Mouse (Mus musculus): ENCODE data around the gene Fan1. TPM values are rescaled to one million over a fixed set of nuclear protein-coding genes. Genes with fewer than 3 reads are reported as not detected.

The Fan1 gene
- polyA plus RNA-seq, 1 experiment, result 5.7 TPM

- no peaks in the 10 kb centered on the region for H3K4me1 ChIP-seq (ENCODE audit: control insufficient read depth, insufficient read depth, low read length)
- TF ChIP-seq POLR2A (IDR thresholded peaks at IDR 0.05; ENCODE audit: low read depth, low read length), result no peak
- no peak for TF ChIP-seq CTCF (IDR thresholded peaks at IDR 0.05; ENCODE audit: borderline replicate concordance, insufficient read depth, low read length)
- no peak overlapping the region for H3K27ac ChIP-seq (ENCODE audit: insufficient read depth, low read length)
- H3K4me3 ChIP-seq (ENCODE audit: insufficient read depth, low read length), result no peak overlapping the region
Observed at GRCm38 (mm10) chr7:64349147-64349861, 24.6 kb downstream of the Fan1 start.

- Histone ChIP-seq H3K27ac (ENCODE audit: insufficient read depth, low read length) (no peak overlapping the region), H3K4me3 (ENCODE audit: insufficient read depth, low read length) (no peak overlapping the region), H3K4me1 (ENCODE audit: control insufficient read depth, insufficient read depth, low read length) (no peaks in the 10 kb centered on the region)
- TF ChIP-seq CTCF (IDR thresholded peaks at IDR 0.05; ENCODE audit: borderline replicate concordance, insufficient read depth, low read length) (no peak), POLR2A (IDR thresholded peaks at IDR 0.05; ENCODE audit: low read depth, low read length) (no peak)
Observed at GRCm38 (mm10) chr7:64347813-64348212, 26.1 kb downstream of the Fan1 start.

GRCm38 (mm10) chr7:64332686-64333085 lies 41.2 kb downstream of the Fan1 start:
- Histone ChIP-seq H3K27ac (ENCODE audit: insufficient read depth, low read length) (no peak overlapping the region), H3K4me1 (ENCODE audit: control insufficient read depth, insufficient read depth, low read length) (no peaks in the 10 kb centered on the region), H3K4me3 (ENCODE audit: insufficient read depth, low read length) (no peak overlapping the region)
- TF ChIP-seq CTCF (IDR thresholded peaks at IDR 0.05; ENCODE audit: borderline replicate concordance, insufficient read depth, low read length) (no peak), POLR2A (IDR thresholded peaks at IDR 0.05; ENCODE audit: low read depth, low read length) (no peak)

GRCm38 (mm10) chr7:64331309-64331708 lies 42.6 kb downstream of the Fan1 start:
- H3K4me1 ChIP-seq (ENCODE audit: control insufficient read depth, insufficient read depth, low read length), result no peaks in the 10 kb centered on the region
- H3K27ac ChIP-seq (ENCODE audit: insufficient read depth, low read length), result no peak overlapping the region
- H3K4me3 ChIP-seq (ENCODE audit: insufficient read depth, low read length), result no peak overlapping the region
- no peak for TF ChIP-seq POLR2A (IDR thresholded peaks at IDR 0.05; ENCODE audit: low read depth, low read length)
- TF ChIP-seq CTCF (IDR thresholded peaks at IDR 0.05; ENCODE audit: borderline replicate concordance, insufficient read depth, low read length), result no peak

- no peak for TF ChIP-seq POLR2A (IDR thresholded peaks at IDR 0.05; ENCODE audit: low read depth, low read length)
- H3K4me3 ChIP-seq (ENCODE audit: insufficient read depth, low read length), result no peak overlapping the region
- no peak overlapping the region for H3K27ac ChIP-seq (ENCODE audit: insufficient read depth, low read length)
- no peaks in the 10 kb centered on the region for H3K4me1 ChIP-seq (ENCODE audit: control insufficient read depth, insufficient read depth, low read length)
Observed at GRCm38 (mm10) chr7:64327486-64327885, 46.4 kb downstream of the Fan1 start.

- no peak for TF ChIP-seq POLR2A (IDR thresholded peaks at IDR 0.05; ENCODE audit: low read depth, low read length)
- TF ChIP-seq CTCF (IDR thresholded peaks at IDR 0.05; ENCODE audit: borderline replicate concordance, insufficient read depth, low read length), result peak; percentile 36; the same call in 1 of the 2 replicates
- no peak overlapping the region for H3K27ac ChIP-seq (ENCODE audit: insufficient read depth, low read length)
- H3K4me1 ChIP-seq (ENCODE audit: control insufficient read depth, insufficient read depth, low read length), result no peaks in the 10 kb centered on the region
- H3K4me3 ChIP-seq (ENCODE audit: insufficient read depth, low read length), result no peak overlapping the region
Observed at GRCm38 (mm10) chr7:64326892-64327291, 47.0 kb downstream of the Fan1 start.

- no peak for TF ChIP-seq CTCF (IDR thresholded peaks at IDR 0.05; ENCODE audit: borderline replicate concordance, insufficient read depth, low read length)
- TF ChIP-seq POLR2A (IDR thresholded peaks at IDR 0.05; ENCODE audit: low read depth, low read length), result no peak
- Histone ChIP-seq H3K4me1 (ENCODE audit: control insufficient read depth, insufficient read depth, low read length) (no peaks in the 10 kb centered on the region), H3K4me3 (ENCODE audit: insufficient read depth, low read length) (no peak overlapping the region), H3K27ac (ENCODE audit: insufficient read depth, low read length) (no peak overlapping the region)
Observed at GRCm38 (mm10) chr7:64321658-64322057, 52.2 kb downstream of the Fan1 start.

GRCm38 (mm10) chr7:64321125-64321524 lies 52.8 kb downstream of the Fan1 start:
- Histone ChIP-seq H3K27ac (ENCODE audit: insufficient read depth, low read length) (no peak overlapping the region), H3K4me1 (ENCODE audit: control insufficient read depth, insufficient read depth, low read length) (no peaks in the 10 kb centered on the region), H3K4me3 (ENCODE audit: insufficient read depth, low read length) (no peak overlapping the region)
- TF ChIP-seq POLR2A (IDR thresholded peaks at IDR 0.05; ENCODE audit: low read depth, low read length) (no peak), CTCF (IDR thresholded peaks at IDR 0.05; ENCODE audit: borderline replicate concordance, insufficient read depth, low read length) (no peak)

- Histone ChIP-seq H3K4me3 (ENCODE audit: insufficient read depth, low read length) (no peak overlapping the region), H3K27ac (ENCODE audit: insufficient read depth, low read length) (no peak overlapping the region), H3K4me1 (ENCODE audit: control insufficient read depth, insufficient read depth, low read length) (no peaks in the 10 kb centered on the region)
- TF ChIP-seq POLR2A (IDR thresholded peaks at IDR 0.05; ENCODE audit: low read depth, low read length) (no peak), CTCF (IDR thresholded peaks at IDR 0.05; ENCODE audit: borderline replicate concordance, insufficient read depth, low read length) (no peak)
Observed at GRCm38 (mm10) chr7:64312811-64313210, 61.1 kb downstream of the Fan1 start.

GRCm38 (mm10) chr7:64310756-64311155 lies 63.1 kb downstream of the Fan1 start:
- Histone ChIP-seq H3K4me3 (ENCODE audit: insufficient read depth, low read length) (no peak overlapping the region), H3K27ac (ENCODE audit: insufficient read depth, low read length) (no peak overlapping the region), H3K4me1 (ENCODE audit: control insufficient read depth, insufficient read depth, low read length) (no peaks in the 10 kb centered on the region)
- TF ChIP-seq POLR2A (IDR thresholded peaks at IDR 0.05; ENCODE audit: low read depth, low read length) (no peak), CTCF (IDR thresholded peaks at IDR 0.05; ENCODE audit: borderline replicate concordance, insufficient read depth, low read length) (no peak)

Measured in embryonic fibroblast, embryonic 13.5 days (primary cell).